Mouse (Mus musculus) layer of hippocampus, postnatal 14 days (tissue): ENCODE results near the gene Hs3st5. TPM values are rescaled to one million over a fixed set of nuclear protein-coding genes. Genes with fewer than 3 reads are reported as not detected.

ENCODE experiments used
- DNase-seq, 2 experiments: peaks; one replicate each; pipeline ENCODE4 v3.0.0; 2021 to 2022; ENCODE audit warnings: low spot score in 2 of 2, mixed read lengths in 1 of 2
- total RNA-seq, 2 experiments: library from RNA; stranded (reverse); gene quantifications; 2 replicates each; pipeline ENCODE4 v1.2.3; 2021

Hs3st5 gene
- total RNA-seq, 2 experiments from 2014 or later: 2.3 to 3.6 TPM

- DNase-seq: no peak
These were observed 288.7 kb downstream of the Hs3st5 start for GRCm38 (mm10) chr10:36795311-36795710.

- no peak for DNase-seq
These were observed 294.4 kb downstream of the Hs3st5 start for GRCm38 (mm10) chr10:36800925-36801482.

DNA sequence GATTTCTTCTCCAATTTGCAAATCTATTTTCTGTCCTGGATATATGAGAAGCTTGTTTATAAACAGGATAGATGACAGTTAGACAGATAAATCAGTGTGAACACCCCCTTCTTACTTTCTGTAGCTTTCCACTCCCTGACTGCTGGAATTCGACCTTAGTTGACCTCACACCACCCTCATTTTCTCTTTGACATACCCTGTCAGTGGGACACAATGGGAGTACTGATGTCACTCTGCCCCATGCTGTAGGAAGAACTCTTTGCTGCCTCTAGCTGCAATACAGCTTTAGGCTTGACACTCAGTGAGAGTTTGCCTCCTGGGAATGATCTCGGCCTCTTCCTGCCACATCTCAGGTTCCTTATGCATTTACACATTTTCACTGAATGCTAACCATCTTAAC, 297.1 kb downstream of the Hs3st5 start:
- DNase-seq: no peak

GRCm38 (mm10) chr10:36805265-36805664, 298.7 kb downstream of the Hs3st5 start:
- no peak for DNase-seq

DNA sequence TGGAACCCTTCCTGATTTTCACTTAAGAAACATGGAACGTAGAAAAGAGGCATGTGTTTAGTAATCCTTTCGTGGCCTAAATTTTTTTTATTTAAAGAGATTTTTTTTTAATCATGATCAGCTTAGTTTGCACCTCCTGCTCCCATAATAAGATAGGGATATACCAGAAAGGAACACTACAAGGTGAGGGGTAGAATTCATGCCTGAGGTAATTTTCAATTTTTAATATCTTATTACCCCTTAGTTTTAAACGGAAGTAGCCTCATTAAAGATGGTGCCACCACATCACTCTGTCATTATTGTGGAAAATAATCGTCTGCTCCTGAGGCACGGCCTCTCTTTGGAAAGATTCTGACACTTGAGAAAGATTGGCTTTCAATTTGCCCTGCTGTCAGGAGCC, 299.2 kb downstream of the Hs3st5 start:
- DNase-seq: no peak

DNA sequence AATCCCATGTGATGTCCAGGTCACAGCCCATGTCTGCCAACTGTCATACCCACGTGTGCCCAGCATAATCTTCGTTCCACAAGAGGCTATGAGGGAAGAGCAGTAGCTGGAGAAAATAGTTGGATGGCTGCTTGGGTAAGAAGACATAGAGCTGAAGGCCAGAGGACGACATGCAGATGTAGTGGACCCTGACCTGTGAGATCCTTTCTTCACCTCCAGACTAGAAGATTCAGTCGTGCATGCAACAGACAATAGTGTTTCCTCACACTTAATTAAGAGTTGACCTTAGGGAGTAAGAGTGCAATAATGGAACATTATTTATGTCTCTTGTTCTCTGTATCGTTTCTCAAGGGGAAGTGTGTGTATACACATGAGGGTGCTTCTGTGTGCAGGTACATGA, 300.4 kb downstream of the Hs3st5 start:
- DNase-seq: no peak

GRCm38 (mm10) chr10:36818867-36819266, 312.3 kb downstream of the Hs3st5 start:
- DNase-seq: no peak

GRCm38 (mm10) chr10:36829079-36829478, 322.5 kb downstream of the Hs3st5 start:
- peak in 1 of 2 experiments; percentile 15 for DNase-seq

- DNase-seq: no peak
These were observed 325.6 kb downstream of the Hs3st5 start for GRCm38 (mm10) chr10:36832204-36832603.

GRCm38 (mm10) chr10:36834224-36834623, 327.6 kb downstream of the Hs3st5 start:
- DNase-seq: peak in 1 of 2 experiments; percentile 15

DNA sequence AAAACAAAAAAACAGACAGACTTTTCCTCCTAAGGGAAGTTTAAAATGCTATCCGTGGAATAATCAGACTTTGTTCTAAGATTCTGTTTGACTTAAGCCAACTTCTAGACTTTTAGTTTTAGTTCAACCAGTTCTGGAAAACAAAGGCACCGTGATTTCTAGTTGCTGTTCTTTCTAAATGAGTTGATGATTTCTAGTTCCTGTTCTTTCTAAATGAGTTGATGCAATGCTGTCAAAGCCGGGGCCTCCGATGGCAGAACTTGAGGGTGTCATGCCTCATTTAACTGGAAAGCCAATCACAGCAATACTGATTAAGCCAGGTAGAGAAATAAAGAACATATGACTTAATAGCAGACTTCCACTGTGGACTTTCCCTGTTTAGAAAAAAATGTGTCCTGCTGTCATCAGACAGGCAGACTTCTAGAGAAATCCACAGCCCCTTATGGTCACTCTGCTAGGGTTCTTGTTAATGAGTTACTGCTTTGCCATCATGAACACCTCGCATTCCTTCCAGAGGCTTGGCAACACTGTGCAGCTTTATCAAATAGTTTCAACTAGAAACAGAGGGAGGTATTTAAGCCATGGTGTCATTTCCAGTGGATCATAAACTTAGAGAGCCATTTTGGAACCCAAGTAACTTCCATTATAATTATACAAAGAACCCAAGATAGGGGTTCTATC, 329.4 kb downstream of the Hs3st5 start:
- no peak for DNase-seq

DNA sequence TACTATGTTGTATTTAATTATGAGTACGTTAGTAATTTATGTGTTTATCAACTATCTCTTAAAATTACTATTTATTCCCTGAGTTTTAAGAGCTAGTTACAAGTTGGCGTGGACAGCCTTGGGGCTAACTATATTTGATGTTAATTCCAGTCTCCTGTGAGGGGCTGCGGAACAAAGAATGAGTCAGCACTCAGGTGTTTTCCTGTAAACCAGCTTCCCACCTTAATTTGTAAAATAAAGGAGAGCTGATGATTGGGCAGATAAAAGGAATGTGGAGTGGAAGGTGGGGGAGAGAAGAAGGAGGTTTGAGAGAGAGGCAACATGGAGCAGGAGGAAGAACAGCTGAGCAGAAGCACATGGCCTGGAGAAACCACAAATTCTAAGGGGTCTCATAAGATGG, 343.6 kb downstream of the Hs3st5 start:
- DNase-seq: no peak

DNA sequence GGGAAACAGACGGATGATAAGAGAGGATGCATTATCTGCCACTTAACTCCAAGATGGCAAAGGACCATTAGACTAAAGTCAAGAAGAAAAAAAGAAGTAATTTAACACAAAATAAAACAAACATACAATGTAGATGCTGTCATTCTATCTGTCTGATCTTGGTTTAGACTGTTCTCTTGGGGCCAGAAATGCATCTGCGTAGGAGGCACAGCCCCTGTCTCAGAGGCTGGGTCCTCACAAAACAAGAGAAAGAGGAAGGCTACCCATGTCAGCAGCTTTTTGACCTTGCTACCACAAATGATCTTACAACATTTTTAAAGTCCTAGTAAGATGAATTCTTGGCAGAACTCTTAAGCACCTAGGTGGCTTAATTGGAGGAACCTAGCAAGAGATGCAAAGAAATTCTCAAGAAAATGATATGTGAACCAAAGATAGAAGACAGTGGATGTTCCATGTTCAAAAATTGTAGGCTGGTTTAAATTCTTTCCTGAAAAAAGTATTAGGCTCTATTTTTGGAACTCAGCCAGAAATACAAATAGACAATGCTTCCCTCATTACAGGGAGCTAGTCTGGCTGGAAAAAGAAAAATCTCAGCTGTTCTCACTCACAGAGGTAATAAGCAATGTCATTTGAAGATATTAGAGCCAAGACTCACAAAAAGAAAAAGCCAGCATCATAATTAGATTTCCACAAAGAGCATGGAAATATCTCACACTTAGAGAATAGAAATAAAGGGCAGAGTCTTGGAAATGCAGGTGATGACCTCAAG, 355.7 kb downstream of the Hs3st5 start:
- DNase-seq: no peak
